Mouse (Mus musculus) naive thymus-derived CD4-positive, alpha-beta T cell, adult 2 months (primary cell): ENCODE results near the gene Myo3b.
"Not testable (repeated sequence)": the region's sequence is repeated elsewhere in the genome, so short reads cannot be mapped to it uniquely, and the experiment has no call there.

ENCODE experiments used
- DNase-seq: peaks from one replicate; pipeline ENCODE4 v3.0.0-alpha.2; 2011; ENCODE audit warnings: low read depth

Gene Myo3b

GRCm38 (mm10) chr2:70195418-70196248 is 156.7 kb downstream of the Myo3b start:
- DNase-seq: no peak

- DNase-seq: no peak
These were observed 163.1 kb downstream of the Myo3b start for GRCm38 (mm10) chr2:70201796-70202555.

- DNase-seq: no peak
These were observed 163.7 kb downstream of the Myo3b start for GRCm38 (mm10) chr2:70202578-70203167.

GRCm38 (mm10) chr2:70208411-70208810 is 169.5 kb downstream of the Myo3b start:
- DNase-seq: no peak

GRCm38 (mm10) chr2:70209790-70210189 is 170.9 kb downstream of the Myo3b start:
- DNase-seq: no peak

- DNase-seq: no peak
These were observed 171.8 kb downstream of the Myo3b start for GRCm38 (mm10) chr2:70210427-70211332.

GRCm38 (mm10) chr2:70214401-70214800 is 175.5 kb downstream of the Myo3b start:
- no peak for DNase-seq

- DNase-seq: no peak
These were observed 178.9 kb downstream of the Myo3b start for GRCm38 (mm10) chr2:70217800-70218199.

GRCm38 (mm10) chr2:70218469-70218868 is 179.5 kb downstream of the Myo3b start:
- DNase-seq: no peak

GRCm38 (mm10) chr2:70226679-70227078 is 187.8 kb downstream of the Myo3b start:
- DNase-seq: peak; percentile 51

GRCm38 (mm10) chr2:70234450-70234849 is 195.5 kb downstream of the Myo3b start:
- not testable (repeated sequence) for DNase-seq

GRCm38 (mm10) chr2:70245981-70246380 is 207.1 kb downstream of the Myo3b start:
- no peak for DNase-seq

GRCm38 (mm10) chr2:70248616-70249015 is 209.7 kb downstream of the Myo3b start:
- DNase-seq: no peak

- DNase-seq: no peak
These were observed 210.9 kb downstream of the Myo3b start for GRCm38 (mm10) chr2:70249872-70250271.

GRCm38 (mm10) chr2:70251256-70251655 is 212.3 kb downstream of the Myo3b start:
- DNase-seq: no peak

- DNase-seq: no peak
These were observed 220.6 kb downstream of the Myo3b start for GRCm38 (mm10) chr2:70259357-70260000.

GRCm38 (mm10) chr2:70260646-70261195 is 221.8 kb downstream of the Myo3b start:
- DNase-seq: peak; percentile 4

GRCm38 (mm10) chr2:70261703-70262564 is 223.0 kb downstream of the Myo3b start:
- DNase-seq: peak; percentile 8

- no peak for DNase-seq
These were observed 223.7 kb downstream of the Myo3b start for GRCm38 (mm10) chr2:70262565-70263082.
